Mouse (Mus musculus): ENCODE results near the gene Serpini1.

Serpini1 gene

DNA sequence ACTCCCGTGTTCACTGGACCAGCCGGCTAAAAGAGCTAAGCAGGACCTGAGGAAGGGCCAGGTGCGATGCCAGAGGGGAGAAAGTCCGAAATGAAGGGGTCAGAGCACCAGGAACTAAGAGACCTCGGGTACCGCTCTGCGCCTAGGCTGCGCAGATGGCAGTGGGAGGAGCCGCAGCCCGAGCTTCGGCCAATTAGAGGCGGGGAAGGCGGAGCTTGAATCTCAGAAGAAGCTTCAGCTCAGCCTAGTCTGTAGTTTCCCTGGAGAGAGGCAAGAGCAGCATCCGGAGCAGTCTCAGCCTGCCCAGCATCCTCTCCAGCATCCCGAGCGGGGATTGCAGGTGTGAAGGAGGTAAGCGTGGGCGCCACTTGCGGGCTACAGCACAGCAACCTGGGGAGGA is at the start of gene Serpini1:
Serpini1 (plus strand) TSS at position 256 of the 400 bp plus-strand sequence.
- DNase-seq (ENCODE audit: low spot score): no peak

DNA sequence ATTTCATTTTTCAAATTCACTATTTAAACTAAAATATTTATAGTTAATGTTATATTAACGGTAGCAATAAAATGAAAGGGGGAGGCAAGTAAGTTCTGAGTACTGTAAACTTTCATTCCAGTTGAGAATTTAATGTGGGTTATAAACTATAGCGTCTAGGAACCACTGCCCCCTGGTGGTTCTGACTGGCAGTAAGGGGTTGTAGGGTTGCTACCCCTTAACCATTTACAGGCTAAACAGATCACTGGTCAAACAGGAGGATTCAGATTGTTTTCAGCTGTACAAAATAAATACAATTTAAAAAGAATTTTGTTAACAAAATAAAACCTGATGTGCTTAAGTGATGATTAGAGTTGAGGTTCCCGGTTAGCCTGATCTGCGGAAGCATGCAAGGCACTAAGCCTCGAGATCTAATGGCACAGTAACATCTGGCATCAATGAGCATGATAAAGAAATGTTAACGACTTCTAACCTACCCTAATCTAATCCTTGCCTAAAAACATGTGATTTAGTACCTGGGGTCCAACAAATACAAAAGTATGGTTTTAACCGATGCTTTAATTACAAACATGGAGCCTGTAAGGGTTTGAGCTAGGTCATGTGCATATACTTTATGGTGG is 39.6 kb upstream of the Serpini1 start:
- no peak for DNase-seq (ENCODE audit: low spot score)

DNA sequence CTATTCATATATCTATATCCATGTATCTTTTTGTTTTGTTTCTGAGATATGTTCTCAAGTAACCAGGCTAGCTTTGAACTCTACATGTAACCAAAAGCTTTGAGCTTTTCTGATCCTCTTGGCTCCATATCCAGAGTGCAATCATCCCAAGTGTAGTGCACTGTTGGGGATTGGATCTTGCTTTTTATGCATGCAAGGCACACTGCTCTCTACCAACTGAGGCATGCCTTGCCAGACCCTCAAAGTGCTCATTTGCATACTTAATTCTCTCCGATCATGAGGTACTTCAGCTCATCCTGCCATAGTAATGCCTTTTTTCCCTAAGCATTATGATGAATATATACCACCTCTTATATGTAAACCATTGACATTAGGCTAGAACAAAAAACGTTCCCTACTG is 36.0 kb upstream of the Serpini1 start:
- DNase-seq (ENCODE audit: low spot score): no peak

DNA sequence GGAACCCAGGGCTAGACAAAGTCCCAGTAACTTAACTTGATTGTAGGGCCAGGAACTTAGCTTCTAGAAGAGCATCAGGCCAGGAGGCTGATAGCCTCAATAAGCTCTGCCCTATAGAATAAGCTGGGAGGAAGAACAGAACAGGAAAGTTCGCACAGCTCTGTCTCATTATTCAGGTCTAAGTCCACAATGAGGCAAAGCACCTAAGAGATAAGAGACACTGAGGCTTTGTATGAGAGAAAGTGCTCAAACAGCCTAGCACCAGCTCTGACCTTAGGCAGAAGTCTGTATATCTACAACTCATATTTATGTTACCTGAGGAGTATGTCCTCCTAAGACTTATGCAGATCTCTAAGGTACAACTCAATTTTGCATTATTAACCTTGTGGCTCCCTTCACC is 34.8 kb upstream of the Serpini1 start:
- no peak for DNase-seq (ENCODE audit: low spot score)

DNA sequence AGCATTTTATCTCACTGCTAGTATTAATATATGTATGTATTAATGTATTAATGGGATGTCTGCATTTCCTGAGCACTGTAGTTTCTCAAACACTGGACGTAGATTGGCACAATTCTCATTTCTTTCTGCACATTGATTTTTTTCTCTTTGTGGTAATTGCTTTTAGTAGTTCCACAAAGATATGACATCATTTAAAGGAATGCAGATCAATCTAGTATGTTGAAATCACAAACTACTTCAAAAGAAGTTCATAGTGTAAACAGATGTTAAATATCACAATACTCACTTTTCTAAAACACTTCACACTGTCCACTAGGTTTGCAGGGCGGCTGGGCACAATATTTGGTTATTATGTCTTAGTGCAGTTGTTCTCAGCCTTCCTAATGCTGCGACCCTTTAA is 26.3 kb upstream of the Serpini1 start:
- DNase-seq (ENCODE audit: low spot score): no peak

DNA sequence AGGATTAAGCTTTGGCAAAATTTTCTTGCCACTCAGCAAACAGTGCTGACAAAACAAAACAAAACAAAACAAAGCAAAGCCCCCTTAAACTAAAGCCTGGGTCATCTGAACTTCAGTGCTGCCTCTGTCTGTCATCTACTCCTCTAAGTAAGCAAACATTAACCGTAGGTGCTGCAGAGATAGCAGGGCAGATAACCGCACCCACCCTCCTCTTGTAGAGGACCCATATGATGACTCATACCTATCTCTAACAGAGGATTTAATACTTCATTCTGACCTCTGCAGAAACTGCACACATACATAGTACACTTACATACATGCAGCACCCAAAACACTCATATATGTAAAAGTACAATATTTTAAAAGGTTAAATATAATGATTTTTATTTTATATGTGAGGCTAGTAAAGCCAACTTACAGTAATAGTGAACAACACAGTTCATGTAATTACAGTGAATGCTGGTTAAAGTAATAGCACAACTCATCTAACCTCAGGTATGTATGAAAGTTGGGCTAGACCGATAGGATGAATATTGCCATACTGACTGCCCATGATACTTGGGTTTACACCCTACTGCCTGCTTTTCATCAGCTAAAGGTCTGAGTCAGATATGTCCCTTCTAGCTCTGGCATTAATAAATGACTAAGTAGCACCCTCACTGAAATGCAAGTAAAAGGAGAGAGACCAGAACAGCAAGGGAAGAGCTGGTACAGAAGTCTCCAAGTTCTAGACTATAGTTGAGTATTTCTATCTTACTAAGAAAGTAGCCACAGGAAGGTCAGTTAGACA is 23.1 kb upstream of the Serpini1 start:
- DNase-seq (ENCODE audit: low spot score): peak; percentile 14

DNA sequence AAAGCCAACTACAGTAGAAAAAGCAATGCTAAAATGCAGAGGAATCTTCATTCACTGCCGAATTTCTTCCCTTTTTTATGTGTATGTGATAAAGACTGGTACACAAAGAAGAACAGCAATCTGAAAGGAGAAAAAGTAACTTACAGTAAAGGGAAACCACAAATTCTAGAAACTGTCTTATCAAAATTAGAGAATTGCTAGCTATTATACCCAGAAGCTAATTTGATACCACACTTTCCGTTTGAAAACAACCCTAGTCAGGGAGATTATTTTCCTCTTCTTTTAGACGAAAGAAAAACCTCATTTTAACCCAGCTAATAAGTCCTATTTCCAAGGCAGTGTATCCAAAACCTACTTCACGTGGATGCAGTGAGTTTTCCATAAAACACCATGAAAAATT is 16.1 kb upstream of the Serpini1 start:
- no peak for DNase-seq (ENCODE audit: low spot score)

DNA sequence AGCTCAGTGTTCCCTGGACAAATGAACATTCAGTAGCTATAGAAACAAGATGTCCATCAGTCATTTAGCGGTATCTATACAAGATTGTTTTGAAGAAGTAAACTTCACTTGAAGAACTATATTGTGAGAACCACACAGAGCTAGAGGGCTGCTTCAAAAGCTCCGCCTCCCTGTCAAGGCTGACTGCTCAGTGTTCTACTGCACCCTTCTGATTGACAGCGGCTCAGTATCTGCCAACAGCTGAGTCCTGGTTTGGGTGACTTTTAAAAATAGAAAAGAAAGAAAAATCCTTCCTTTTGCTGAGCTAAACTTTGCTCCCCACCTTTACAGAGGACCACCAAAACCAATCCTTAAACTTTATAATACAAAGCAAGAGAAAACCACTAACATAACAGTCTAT is 14.5 kb upstream of the Serpini1 start:
- DNase-seq (ENCODE audit: low spot score): no peak

DNA sequence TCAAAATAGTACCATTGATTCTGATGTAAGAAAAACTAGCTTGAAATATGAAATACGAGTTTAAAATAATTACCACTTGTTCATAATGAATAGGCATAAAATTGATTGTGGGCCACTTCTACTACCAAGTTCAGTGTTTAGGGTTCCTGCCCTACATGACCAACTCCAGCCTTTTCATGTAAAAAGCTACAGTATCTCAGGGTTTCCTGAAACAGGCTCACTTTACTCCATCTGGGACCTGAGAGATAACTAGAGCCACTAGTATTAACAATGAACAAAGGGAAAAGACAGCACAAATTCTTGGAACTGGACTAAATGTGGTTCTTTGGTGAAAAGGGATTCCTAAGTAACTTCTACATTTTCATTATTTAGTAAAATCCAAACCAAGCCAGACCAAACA is 13.1 kb upstream of the Serpini1 start:
- no peak for DNase-seq (ENCODE audit: low spot score)

DNA sequence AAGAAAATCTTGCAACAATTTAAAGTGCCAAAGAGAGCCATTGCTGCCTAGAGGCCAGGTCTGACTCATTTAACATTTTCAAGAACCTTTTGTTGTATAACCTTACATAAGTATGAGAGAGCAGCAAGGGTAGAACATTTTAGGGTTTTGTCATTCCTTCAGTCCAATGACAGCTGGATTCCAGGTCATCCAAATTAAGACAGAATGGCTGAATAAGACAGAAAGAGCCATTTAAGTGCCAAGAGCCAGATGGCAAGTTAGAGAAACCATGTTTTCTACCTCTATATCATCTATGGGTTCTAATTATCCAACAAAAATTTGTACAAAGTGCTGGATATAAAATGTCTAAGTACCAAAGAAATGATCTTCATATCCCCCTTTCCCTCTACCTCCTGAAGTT is 6.1 kb upstream of the Serpini1 start:
- DNase-seq (ENCODE audit: low spot score): no peak

DNA sequence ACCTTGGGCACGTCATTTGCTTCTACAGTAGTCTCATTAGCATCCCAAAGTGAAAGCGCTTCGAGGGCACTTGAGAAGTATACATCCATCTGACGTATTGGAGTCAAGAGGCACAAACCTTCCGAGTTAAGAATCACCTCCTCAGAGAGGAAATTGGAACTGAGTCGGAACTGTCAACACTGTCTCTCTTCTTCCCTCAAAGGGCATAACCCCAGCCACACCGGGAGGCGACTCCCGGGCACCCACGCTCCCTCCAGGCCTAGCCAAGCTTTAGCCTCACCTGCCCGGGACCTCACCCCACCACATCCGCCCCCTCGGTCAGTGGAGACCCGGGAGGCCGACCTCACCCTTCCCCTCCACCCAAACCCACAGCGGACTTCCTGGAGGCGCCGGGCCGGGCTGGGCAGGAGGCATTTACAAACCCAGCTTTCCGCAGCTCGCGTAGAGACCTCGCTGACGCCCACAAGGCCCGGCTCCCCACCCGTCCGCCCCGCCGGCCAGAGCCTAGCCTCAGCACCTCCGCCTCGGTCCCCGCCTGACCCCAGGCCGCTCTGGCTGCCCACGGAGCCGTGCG is 1.1 kb upstream of the Serpini1 start:
- DNase-seq (ENCODE audit: low spot score): no peak

DNA sequence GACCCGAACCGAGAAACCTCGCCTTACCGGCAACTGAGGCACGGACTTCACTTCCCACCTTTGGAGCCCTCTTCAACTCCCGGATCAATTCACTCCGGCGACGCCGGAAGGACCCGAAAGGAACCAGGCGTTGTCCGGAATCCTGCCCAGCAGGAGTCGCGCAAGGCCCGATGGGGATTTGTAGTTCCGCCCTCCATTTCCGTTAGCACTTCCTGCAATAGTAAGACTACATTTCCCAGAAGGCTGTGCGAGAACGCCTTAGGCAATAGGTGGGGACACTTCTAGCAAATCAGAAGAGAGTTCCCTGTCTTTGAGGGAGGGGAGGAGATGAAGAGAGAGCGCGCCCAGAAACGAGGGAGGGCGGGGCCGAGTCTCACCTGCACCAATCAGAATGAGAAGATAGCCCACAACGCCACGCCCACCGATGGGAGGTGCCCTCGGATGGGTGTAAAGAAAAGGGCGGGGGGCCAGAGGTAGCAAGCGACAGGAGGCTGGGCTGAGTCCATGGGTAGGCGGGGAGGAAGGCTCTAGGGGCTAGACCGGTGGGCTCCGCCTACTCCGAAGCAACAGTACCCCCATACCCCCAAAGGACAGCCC is 554 bp upstream of the Serpini1 start, which contains the start of gene Pdcd10:
Pdcd10 (minus strand) TSS at position 162 of the 597 bp plus-strand sequence.
- DNase-seq (ENCODE audit: low spot score): peak; percentile 100

DNA sequence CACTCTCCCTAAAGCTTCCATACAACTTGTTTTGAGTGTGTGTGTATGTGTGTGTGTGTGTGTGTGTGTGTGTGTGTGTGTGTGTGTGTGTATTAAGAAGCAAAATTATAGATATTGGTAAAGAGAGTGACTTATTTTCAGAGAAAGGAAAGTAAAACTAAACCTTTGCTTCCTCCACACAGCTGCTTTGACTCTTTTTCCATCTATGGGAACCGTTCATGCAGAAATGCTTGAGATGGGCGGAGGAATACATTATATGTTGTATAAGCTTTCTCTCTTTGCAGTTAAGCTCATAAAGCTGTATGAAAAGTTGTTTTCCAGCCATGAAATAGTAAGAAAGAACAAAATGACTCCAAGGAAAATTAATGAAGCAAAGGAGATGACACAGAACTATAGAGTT is 16.7 kb downstream of the Serpini1 start:
- no peak for DNase-seq (ENCODE audit: low spot score)

DNA sequence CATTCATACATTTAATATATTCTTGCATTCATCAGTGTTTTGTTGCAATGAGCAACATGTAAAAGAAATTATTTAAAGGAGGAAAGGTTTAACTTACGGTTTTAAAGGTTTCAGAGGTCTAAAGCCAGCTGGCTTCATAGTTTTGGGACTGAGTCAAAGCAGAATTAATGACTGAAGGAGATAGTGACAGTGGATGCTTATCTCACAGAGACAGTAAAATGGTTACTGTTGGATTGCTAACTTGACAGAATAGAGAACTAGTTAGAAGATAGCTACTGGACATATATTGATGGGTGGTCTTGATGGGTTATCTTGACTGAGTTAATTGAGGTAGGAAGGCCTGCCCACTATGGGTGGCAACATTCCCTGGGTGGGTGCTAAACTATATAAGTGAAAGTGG is 18.2 kb downstream of the Serpini1 start:
- DNase-seq (ENCODE audit: low spot score): no peak

DNA sequence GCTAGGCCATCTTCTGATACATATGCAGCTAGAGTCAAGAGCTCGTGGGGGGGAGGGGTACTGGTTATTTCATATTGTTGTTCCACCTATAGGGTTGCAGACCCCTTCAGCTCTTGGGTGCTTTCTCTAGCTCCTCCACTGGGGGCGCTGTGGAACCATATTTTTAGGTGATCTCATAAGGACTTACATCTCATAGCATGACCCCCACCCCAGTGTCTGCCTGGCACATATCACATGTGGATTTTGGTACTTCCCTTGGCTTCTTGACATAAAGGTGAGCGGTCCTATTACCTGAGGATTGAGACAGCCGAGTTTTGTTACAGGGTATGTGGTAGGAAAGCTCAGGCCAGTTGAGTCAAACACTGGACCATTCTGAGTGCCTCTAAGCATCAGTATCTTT is 22.0 kb downstream of the Serpini1 start:
- DNase-seq (ENCODE audit: low spot score): no peak

DNA sequence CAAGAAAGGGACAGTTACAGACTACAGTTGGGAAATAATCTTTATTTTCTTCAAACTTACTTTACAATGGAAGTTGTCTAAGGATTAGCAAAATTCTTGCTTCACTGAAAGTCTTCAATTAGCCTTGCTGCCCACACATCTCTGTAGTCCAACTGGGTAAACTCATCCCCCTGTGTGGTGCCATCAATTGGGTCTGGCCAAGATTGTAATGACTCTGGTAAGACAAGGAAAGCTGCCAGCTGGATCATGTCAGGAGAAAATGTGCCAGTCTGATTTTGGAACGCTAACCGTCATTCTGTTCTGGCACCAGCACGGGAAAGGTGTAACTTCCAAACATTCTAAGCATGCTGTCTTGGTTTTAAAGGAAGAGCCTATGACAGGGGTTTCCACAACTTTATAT is 25.9 kb downstream of the Serpini1 start:
- DNase-seq (ENCODE audit: low spot score): no peak

DNA sequence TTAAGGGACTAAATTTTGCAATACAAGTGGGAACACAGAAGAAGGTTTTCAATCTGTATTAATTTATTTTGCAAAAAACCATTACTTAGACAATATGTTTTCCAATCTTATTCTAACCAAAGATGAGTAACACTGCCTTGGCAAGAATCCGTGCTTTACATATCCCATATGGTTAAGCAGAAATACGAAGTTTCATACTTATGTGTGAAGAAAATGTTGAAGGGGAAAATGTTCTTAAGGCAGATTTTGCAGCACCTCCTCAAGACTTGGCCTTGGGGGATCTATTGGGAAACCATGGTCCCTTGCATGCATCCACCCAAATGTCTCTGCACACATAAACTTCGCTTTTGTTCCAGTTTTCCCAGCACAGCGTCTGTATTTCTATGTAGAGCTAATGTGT is 27.6 kb downstream of the Serpini1 start:
- DNase-seq (ENCODE audit: low spot score): no peak

DNA sequence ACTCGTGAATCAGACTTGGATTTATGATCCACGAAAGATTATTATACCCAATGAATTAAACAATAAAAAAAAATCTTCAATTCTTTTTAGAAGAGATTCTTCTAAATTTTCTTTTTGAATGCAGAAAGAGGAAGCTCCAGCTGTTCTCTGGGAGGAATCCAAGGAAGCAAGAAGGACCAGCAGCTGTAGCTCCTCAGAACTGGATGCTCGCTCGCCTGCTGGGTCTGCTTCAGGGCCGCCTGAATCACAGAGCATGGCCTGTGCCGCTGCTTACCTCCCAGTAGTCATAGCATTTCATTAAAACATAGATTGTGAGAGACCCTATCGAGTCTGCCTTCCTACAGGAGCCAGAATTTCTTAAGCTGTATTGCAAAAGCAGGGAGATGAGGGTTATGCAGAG is 53.7 kb downstream of the Serpini1 start:
- no peak for DNase-seq (ENCODE audit: low spot score)

DNA sequence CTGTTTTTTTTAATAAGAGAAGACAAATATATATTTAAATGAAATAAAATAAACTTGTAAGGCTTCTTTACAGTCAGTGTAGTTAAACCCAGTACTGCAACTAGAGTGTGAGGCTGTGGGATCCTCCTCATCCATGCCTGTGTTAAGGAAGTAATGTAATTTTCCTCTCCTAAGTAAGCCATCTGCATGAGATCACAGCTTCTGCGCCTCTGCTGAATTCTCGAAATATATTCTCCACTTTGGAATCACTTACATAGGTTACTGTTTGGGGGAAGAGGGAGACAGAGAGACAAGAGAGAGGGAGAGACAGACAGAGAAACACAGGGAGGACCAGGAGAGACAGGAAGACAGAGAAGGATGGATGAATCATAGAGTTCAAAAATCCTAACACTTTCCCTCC is 67.3 kb downstream of the Serpini1 start:
- DNase-seq (ENCODE audit: low spot score): no peak

DNA sequence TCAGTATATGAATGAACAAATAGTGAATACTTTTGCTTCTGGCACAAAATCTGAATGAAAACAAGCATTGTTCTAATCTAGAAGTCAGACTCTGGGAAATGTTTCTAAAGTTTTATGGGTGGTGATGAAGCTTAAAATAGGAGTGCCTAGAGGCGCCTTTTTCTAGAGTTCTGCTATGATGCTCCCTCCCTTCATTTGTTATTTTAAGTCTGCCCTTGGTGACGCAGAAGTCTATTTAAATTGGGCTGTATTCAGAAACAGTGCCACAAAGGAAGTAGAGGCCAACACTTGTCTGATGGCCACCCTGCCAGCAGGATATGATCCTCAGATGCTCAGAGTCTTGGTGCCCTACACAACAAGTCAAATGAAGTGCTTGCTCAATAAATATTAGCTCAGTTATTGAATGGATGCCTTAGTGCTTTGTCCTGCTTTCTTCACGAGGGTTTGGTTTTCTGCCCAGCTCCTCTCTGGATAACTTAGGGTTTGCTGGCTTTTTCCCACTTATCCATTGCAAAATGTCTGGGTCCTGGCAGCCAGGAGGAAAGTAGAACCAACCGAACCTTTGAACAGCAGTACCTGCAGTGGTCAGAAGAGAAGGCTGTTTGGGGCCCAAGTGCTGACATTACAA is 73.8 kb downstream of the Serpini1 start:
- DNase-seq (ENCODE audit: low spot score): no peak

DNA sequence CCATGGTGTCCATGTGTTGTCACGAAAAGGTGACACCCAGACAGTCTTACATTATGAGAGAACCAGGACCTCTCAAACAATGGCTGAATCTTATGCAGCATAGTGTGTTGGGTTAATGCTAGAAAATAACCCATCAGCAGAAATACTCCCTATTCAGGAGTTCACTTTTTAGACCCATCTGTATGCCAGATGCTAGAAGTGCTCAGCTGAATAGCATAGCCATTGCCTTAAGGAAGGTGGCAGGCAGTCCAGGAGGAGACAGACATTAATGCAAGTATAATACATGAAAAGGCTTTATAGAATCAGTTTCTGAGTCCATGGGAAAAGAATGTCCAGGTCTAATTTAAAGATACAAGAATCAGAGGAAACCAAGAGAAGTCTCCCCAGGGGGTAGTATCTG is 75.9 kb downstream of the Serpini1 start:
- DNase-seq (ENCODE audit: low spot score): no peak

DNA sequence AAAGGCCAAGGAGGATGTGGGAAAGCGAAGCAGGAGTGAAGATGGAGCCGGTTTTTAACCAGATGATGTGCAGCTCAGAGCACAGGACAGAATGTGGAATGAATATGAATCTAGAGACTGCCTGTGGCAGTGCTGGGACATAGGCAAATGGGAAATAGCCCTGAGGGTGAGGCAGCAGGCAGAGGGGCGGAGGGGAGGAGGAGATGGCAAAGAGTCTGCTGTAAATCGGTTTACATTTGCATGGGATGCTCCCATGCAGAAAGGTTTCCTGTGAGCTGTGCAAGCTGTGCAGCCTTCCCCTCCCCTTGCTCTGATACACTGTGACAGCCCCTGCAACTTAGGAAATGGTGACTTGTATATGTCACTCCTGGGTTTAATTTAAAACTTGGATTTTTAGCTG is 76.3 kb downstream of the Serpini1 start:
- DNase-seq (ENCODE audit: low spot score): no peak

DNA sequence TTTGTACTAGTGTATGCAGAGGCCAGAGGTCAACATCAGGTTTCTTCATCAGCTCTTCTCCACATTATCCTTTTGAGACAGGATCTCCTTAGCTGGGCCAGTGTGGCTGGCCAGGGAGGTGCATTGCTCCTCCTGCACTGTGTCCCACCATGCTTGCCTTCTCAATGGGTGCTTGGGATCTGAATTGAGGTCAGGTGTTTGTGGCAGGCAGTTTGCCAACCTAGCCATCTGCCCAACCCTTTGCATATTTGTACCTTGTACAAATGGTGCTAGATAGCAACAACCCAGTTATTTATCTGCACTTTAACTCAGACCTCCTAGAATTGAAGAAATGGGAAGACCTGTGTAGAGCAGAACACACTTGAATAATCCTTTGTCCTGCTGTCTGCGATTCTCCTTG is 78.3 kb downstream of the Serpini1 start:
- DNase-seq (ENCODE audit: low spot score): no peak

Data from yolk sac, embryonic 10.5 days (tissue).